Mouse (Mus musculus): ENCODE data around the gene Kbtbd8.

The Kbtbd8 gene

DNA sequence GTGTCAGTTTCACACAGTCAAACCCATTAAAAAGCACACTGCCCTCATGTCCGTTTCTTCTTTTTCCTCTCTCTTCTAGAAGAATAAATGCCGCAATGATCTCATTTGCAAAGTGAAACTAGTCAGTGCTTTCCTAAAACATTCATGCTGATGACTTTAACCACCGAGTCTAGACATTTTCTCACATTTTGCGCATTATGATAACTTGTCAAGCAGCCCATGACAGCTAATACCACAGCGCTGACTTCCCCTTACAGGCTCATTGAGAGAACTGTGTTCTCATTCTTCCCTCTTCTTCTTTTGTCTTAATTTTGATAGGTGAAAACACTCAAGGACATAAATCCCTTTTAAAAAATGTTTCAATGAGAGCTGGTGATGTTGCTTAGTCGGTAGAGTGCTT is 52.4 kb downstream of the Kbtbd8 start:
- DNase-seq (ENCODE audit: low spot score in 2 of 2): no peak

DNA sequence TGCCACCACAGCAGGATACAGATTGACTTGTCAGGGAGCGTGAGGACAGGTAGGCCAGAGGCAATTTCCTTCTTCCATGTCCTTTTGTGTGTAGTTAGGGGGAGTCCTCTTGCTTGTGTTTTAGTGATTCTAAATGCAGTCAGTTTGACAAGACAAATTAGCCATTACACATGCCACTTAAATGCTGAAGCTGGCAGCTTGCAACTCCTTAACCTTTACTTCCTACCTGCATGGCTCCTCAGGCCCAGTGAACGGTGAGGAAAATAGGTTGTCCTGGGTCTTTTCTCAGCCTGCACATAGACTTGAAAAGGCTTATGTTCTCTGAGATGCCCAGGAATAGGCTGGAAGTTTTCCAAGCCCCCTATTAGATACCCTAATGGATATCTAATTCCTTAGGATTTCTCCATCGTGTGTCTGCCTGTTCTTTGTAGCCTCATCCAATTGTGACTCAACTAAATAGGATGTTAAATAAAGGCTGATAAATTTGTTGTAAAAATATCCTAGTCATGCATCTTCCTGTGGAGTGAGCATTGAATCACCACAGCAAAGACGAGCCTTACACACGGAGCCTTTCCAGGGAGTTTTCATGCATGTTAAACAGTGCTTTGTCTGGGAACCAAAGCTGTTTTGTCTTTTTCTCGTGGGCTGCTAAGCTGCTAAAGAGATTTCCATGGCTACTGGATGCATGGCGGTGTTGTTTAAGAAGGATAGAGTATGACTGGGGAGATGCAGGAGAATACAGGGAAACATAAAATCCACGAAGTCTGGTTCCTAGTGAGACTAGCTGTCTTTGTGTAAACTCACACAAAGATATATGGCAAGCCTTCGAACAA is 57.5 kb downstream of the Kbtbd8 start:
- no peak for DNase-seq (ENCODE audit: low spot score in 2 of 2)

Measured in frontal cortex, postnatal 10 days (tissue).